ENCODE assay signal across 15 mouse cellular contexts in genomic region chr17:56907887-56908286, GRCm38 (mm10). TPM values are rescaled to one million over a fixed set of nuclear protein-coding genes. Genes with fewer than 3 reads are reported as not detected.
DNase-seq lines count a peak whose midpoint lies in the region; ATAC-seq and TF ChIP-seq lines count a peak whose summit lies in the region.
"Had no signal": no experiment of that assay in that cellular context is flagged by ENCODE, and none has a peak within 500 bp of the region (broad histone marks: within the 10 kb centered on the region; RNA-seq: fewer than 3 reads in every experiment).

No protein-coding gene starts in this region.

- H3K9ac ChIP-seq in heart, embryonic 15.5 days = no peak overlapping the region
- H3K9ac ChIP-seq in neural tube, embryonic 15.5 days (replicated peaks) = no peak overlapping the region
- H3K9ac ChIP-seq: limb, embryonic 15.5 days had no signal

- peak; percentile 45; the same call in 1 of the 2 replicates for ATAC-seq in heart, embryonic 15.5 days (replicated peaks; ENCODE audit: insufficient number of reproducible peaks, insufficient read depth, low FRiP score, low read depth)
- no peak for ATAC-seq in neural tube, embryonic 15.5 days (ENCODE audit: low FRiP score)

- H3K4me2 ChIP-seq in heart, embryonic 15.5 days = no peak overlapping the region
- H3K4me2 ChIP-seq in neural tube, embryonic 15.5 days = no peak overlapping the region
- H3K4me2 ChIP-seq: limb, embryonic 15.5 days; midbrain, embryonic 11.5 days had no signal

- TF ChIP-seq CTCF in layer of hippocampus, adult 2 months (conservative IDR thresholded peaks at IDR 0.05) = no peak

- DNase-seq in heart, adult 18-20 months = peak; percentile 48 to 53
- no peak for DNase-seq in heart, adult 11 months
- DNase-seq in brain, adult 2 months (ENCODE audit: low read depth, low spot score) = peak; percentile 39
- peak; percentile 41 for DNase-seq in lung, postnatal 10 days
- DNase-seq in frontal cortex, postnatal 14 days (ENCODE audit: low spot score in 2 of 2) = no peak
- no peak for DNase-seq in layer of hippocampus, adult 2 months (ENCODE audit: low spot score in 2 of 2)
- DNase-seq: gastrocnemius, postnatal 36 days had no signal

- H3K27ac ChIP-seq in heart, embryonic 15.5 days = peak overlapping the region; percentile 59
- H3K27ac ChIP-seq in neural tube, embryonic 15.5 days (replicated peaks) = no peak overlapping the region
- no peak overlapping the region for H3K27ac ChIP-seq in layer of hippocampus, adult 2 months
- H3K27ac ChIP-seq: limb, embryonic 15.5 days had no signal

- H3K4me3 ChIP-seq in heart, embryonic 15.5 days = no peak overlapping the region
- H3K4me3 ChIP-seq in neural tube, embryonic 15.5 days (replicated peaks) = no peak overlapping the region
- no peak overlapping the region for H3K4me3 ChIP-seq in layer of hippocampus, adult 2 months
- H3K4me3 ChIP-seq: limb, embryonic 15.5 days had no signal

- H3K27me3 ChIP-seq in heart, embryonic 15.5 days = no peaks in the 10 kb centered on the region
- no peaks in the 10 kb centered on the region for H3K27me3 ChIP-seq in neural tube, embryonic 15.5 days (replicated peaks)
- H3K27me3 ChIP-seq: limb, embryonic 15.5 days had no signal

- peaks cover 23% of the 10 kb centered on the region for H3K4me1 ChIP-seq in heart, embryonic 15.5 days (replicated peaks)
- H3K4me1 ChIP-seq in neural tube, embryonic 15.5 days = no peaks in the 10 kb centered on the region
- H3K4me1 ChIP-seq: limb, embryonic 15.5 days had no signal

- WGBS in heart, embryonic 15.5 days = 23% methylated on average over 9 of the region's 9 CpGs
- WGBS in neural tube, embryonic 15.5 days = 80% methylated on average over 9 of the region's 9 CpGs

- H3K36me3 ChIP-seq in heart, embryonic 15.5 days = peaks cover 29% of the 10 kb centered on the region; the same call in 1 of the 2 replicates
- H3K36me3 ChIP-seq in neural tube, embryonic 15.5 days = peaks cover 60% of the 10 kb centered on the region

- no peaks in the 10 kb centered on the region for H3K9me3 ChIP-seq in heart, embryonic 15.5 days (replicated peaks)
- no peaks in the 10 kb centered on the region for H3K9me3 ChIP-seq in neural tube, embryonic 15.5 days (replicated peaks)
- H3K9me3 ChIP-seq: limb, embryonic 15.5 days had no signal

RNA-seq across cellular contexts. Expression of gene Mllt1, which starts 27.3 kb away (rescaled TPM):
- 10 to 100 TPM; 24.3 to 25.9 TPM for total RNA-seq in heart, adult 18-20 months (2021)
- 25.8 and 35.3 TPM in 2 replicates for polyA plus RNA-seq in heart, embryonic 15.5 days (2015; fragmentation: Nextera tagmentation; extraction: Ambion mirVana)
- 69.0 and 74.9 TPM in 2 replicates for polyA plus RNA-seq in neural tube, embryonic 15.5 days (2015; fragmentation: Nextera tagmentation; extraction: Ambion mirVana)
- 10 to 100 TPM; 81.0 to 87.5 TPM for total RNA-seq in layer of hippocampus, adult 2 months (2021)

RNA-seq across cellular contexts. Expression of gene 1700061G19Rik, which starts 32.6 kb away (rescaled TPM):
- total RNA-seq in heart, adult 18-20 months (2021) = not detected
- polyA plus RNA-seq in heart, embryonic 15.5 days (2015; fragmentation: Nextera tagmentation; extraction: Ambion mirVana) = 0.30 and 0.43 TPM in 2 replicates
- 0.41 and 0.49 TPM in 2 replicates for polyA plus RNA-seq in neural tube, embryonic 15.5 days (2015; fragmentation: Nextera tagmentation; extraction: Ambion mirVana)
- total RNA-seq in layer of hippocampus, adult 2 months (2021) = under 1 TPM; 0.13 to 0.22 TPM
- total RNA-seq: gastrocnemius, postnatal 36 days had no signal

RNA-seq across cellular contexts. Expression of gene Acsbg2, which starts 33.6 kb away (rescaled TPM):
- total RNA-seq in heart, adult 18-20 months (2021) = not detected
- polyA plus RNA-seq in heart, embryonic 15.5 days (2015; fragmentation: Nextera tagmentation; extraction: Ambion mirVana) = not detected in 2 replicates
- not detected in 2 replicates for polyA plus RNA-seq in neural tube, embryonic 15.5 days (2015; fragmentation: Nextera tagmentation; extraction: Ambion mirVana)
- not detected for total RNA-seq in layer of hippocampus, adult 2 months (2021)
- total RNA-seq: gastrocnemius, postnatal 36 days; layer of hippocampus, postnatal 25 days had no signal
- polyA plus RNA-seq: C2C12; cortical plate, adult 2 months; intestine, embryonic 14.5 days; limb, embryonic 15.5 days; midbrain, embryonic 11.5 days had no signal

Comparison
In these comparisons a context has a peak if more than half of its experiments do, and no peak if none do; other contexts are left out.
1. DNase-seq: peak in heart, adult 18-20 months (2 of 2), brain, adult 2 months (single experiment) and lung, postnatal 10 days (single experiment); none in heart, adult 11 months (single experiment), frontal cortex, postnatal 14 days (0 of 2) and layer of hippocampus, adult 2 months (0 of 2).